Mouse (Mus musculus) right cerebral cortex, postnatal 36 days (tissue): ENCODE results near the gene Hist1h3g.
A peak's percentile ranks its signal among the peaks of the same experiment; 100 is the strongest.
"Not testable (repeated sequence)": the region's sequence is repeated elsewhere in the genome, so short reads cannot be mapped to it uniquely, and the experiment has no call there.

ENCODE experiments used
- DNase-seq, 2 experiments: peaks; one replicate each; pipeline ENCODE4 v3.0.0; 2022; ENCODE audit warnings: low spot score in 2 of 2, mixed read lengths in 1 of 2

The Hist1h3g gene

GRCm38 (mm10) chr13:23555839-23556416 is 20.7 kb downstream of the Hist1h3g start:
- peak in 1 of 2 experiments; percentile 79 for DNase-seq

DNA sequence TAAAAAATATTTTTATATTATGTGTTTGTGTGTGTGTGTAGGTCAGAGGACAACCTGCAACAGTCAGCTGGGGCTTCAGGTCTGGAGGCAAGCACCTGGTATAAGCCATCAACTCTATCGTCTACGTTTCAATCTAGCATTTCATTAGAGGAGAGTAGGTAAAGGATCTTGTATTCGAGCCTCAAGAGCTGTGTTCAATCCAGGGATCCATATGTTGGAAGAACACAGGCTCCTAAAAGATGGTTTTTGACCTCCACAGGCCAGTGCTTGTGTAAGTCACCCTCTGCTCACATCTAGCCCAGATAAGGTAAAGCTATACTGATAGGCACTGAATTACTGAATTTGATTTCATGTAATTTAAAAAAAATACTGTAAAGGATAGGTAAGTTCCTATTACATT is 21.7 kb downstream of the Hist1h3g start:
- no peak for DNase-seq

GRCm38 (mm10) chr13:23560699-23561098 is 25.5 kb downstream of the Hist1h3g start:
- not testable (repeated sequence) for DNase-seq

DNA sequence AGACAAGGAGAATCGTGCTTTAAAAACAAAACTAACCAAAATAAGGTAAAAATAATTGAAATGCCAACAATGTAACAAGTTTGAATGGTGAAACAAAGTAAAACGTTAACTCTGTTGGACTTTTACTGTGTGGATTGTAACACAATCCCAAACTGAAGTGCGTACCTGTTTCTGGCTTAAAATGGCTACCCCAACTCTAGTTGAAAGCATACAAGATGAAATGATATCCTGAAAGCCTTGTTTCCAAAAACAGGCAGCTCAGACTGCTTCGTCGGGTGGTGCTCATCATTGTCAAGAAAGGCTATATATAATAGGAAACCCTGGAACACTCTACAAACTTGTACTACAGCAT is 26.3 kb downstream of the Hist1h3g start:
- not testable (repeated sequence) for DNase-seq

- peak; percentile 92 to 95 for DNase-seq
These were observed 26.8 kb downstream of the Hist1h3g start, which contains the start of gene Hist1h3e for GRCm38 (mm10) chr13:23561883-23562659. Gene Hist1h3e (minus strand): TSS chr13:23562369.

DNA sequence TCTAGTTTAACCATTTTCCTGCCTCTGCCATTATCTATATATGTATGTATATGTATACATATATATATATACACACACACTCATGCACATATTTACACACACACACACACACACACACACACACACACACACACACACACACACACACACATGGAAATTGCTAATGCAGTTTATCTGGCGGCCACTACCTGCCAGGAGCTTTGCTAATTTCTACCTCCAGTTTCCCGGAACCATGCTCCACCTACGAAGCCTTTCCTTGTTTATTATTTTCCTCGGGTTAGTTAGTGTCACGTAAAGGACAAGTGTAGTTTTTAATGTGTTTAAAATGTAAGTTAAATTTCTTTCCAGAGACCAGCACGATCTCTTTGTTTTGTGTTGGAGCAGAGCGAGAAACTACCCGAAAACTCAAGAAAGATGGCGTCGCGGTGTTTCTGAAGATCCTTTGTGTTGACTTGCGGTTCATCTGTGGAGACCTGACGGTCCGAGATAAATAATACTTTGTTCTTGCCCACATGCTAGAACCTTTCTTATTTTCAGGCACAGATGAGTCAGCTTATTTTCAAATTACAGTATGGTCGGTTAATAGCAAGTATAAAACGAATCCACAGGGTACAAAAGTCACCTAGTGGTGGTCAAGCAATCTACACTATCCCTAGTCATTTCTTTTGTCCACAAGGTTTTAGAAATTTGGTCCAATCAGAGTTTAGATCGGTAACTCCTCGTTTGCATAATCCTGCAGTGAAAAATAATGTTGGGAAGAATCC is 27.7 kb downstream of the Hist1h3g start:
- no peak for DNase-seq

DNA sequence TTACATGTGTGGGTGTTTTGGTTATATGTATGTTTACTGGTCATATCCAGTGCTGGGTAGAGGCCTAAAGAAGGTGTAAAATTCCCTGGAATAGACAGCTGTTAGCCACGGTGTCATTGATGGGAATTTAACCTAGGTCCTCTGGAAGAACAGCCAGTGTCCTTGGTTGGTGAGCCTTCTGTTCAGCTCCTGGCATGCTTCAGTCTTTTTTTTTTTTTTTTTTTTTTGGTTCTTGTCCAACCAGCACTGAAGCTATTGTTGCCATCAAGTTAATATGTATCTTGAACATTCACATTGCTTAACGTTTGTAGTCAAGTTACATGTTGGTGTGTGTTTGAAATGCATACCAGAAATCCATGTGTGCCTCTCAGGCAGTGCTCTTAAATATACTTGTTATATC is 29.3 kb downstream of the Hist1h3g start:
- DNase-seq: no peak

DNA sequence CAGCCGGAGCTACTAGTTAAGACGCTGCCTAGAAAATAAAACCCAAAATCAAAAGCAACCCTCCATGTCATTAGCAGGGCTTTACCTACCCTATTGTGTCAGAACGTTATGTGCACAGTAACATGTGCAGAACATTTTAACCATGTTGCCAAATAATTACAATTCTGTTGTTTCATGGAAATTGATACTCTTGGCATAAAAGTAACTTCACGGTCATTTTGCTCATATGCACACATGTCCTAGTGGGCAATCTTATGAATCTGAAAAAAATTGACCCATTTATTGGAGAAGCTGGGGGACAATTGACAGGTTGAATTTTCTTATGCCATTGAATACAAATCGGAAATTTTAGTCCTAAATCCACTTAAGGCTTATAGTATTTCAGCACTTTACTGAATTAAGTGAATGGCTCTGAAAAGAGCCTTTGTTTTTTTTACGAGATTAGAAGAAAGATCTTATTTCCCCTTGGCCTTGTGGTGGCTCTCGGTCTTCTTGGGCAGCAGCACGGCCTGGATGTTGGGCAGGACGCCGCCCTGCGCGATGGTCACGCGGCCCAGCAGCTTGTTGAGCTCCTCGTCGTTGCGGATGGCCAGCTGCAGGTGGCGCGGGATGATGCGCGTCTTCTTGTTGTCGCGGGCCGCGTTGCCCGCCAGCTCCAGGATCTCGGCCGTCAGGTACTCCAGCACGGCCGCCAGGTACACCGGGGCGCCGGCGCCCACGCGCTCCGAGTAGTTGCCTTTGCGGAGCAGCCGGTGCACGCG is 35.2 kb downstream of the Hist1h3g start:
- not testable (repeated sequence) for DNase-seq

DNA sequence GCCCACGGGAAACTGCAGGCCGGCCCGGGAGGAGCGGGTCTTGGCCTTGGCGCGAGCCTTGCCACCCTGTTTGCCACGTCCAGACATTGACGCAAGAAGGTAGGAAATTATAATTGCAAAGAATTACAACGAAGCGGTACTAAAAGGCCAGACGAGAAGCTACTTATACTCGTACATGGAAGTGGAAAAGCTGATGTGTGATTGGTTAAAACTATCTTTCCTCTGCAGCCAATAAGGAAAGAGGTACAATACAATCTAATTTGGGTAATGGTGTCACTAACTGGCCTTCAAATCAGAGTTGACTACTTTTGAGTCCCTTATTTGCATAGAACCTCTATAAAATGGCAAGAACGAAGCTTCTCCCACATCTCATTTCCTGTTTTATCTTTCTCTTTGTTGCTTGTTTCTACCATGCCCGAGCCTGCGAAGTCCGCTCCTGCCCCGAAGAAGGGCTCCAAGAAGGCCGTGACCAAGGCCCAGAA is 35.8 kb downstream of the Hist1h3g start, which contains the start of the genes Hist1h2ae and Hist1h2bg:
Gene Hist1h2ae (minus strand): TSS at position 199 of the 482 bp plus-strand sequence.
Gene Hist1h2bg (plus strand): TSS at position 375 of the 482 bp plus-strand sequence.
- DNase-seq: peak; percentile 68 to 70

DNA sequence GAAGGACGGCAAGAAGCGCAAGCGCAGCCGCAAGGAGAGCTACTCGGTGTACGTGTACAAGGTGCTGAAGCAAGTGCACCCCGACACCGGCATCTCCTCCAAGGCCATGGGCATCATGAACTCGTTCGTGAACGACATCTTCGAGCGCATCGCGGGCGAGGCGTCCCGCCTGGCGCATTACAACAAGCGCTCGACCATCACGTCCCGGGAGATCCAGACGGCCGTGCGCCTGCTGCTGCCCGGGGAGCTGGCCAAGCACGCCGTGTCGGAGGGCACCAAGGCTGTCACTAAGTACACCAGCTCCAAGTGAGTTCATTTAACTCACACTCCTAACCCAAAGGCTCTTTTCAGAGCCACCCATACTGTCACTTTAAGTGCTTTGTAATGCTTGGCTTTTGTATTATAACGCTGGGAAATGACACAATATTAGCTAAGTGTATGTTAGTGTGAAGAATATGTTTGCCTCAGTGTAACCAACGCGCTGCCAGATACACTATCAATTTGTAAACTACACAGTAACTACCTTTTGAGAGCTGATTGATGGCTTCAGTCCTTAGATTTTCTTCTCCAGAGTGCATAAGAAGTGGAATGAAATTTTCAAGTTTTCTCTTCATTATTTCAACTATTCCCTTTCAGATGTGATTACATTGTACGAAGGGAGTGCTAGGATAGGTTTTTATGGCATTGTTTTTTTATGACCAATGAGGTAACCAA is 36.4 kb downstream of the Hist1h3g start:
- not testable (repeated sequence) for DNase-seq

DNA sequence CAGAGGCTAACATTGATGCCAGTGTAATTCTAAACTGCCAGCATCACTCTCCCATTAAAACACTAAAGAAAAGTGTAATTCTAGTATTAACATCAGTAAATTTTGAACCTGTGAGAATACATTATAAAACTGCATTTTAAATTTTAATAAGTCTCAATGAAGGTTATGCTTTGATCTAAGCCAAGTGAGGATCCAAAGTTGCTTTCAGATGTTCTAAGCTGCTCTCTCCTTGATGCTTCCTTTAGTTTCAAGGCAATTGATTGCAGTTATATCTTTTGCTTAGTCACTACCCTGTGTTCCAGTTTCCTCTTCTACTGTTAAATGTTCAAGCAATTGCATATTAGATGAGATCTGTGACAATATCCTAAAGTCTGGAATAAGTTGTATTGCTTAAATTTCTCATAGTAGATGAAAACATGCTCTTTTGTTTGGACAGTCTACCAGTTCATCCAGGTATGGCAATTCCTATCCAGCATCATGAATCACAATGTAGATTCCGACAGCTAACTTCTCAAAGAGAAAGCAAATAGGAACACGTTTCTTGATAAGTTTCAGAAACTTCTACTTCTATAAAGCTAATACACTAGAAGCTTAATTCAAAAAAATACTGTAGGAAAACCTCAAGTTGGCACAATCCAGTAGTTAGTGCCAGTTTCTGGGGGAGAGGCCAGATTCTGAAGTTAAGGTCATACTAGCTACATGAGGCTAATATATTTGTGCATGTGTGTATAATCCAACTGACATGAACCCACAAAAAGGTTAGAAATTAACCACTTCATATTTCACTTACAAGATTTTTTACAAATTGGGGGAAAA is 37.2 kb downstream of the Hist1h3g start:
- DNase-seq: no peak

DNA sequence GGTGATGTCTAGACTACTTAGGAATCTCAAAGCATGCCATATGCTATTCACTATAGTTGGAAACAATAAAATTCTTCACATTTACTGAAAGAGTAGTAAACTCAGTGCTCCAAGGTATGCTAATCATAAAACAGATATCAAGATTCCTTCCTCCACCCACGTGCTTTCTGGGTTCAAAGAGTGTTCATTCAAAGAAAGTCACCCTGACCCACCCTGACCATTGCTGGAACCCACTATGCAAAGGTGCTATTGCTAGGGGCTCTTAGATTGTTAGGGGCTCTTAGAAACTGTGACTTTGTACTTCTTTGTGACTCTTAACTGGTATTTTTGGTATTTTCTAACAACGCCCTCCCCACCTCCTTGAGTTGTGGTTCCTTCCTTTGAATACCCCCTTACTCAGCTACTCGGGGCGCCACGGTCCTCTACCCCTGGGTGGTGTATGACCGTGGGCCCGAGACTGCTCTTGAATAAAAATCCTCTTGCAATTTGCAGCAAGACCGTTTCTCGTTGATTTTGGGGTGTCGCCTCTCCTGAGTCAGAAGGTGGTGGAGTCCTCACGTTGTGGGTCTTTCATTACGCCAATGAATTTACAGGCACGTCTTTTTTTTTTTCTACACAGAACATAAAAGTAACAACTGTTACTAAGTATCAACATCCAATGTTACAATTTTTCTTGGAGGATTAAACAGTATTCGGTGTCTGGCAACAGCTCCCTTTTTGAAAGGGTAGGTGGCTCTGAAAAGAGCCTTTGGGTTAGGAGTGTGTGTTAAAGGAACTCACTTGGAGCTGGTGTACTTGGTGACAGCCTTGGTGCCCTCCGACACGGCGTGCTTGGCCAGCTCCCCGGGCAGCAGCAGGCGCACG is 38.0 kb downstream of the Hist1h3g start:
- not testable (repeated sequence) for DNase-seq

GRCm38 (mm10) chr13:23573898-23574524 is 38.8 kb downstream of the Hist1h3g start, which contains the start of the genes Hist1h2bf and Hist1h2ad:
Gene Hist1h2bf (minus strand): TSS chr13:23574196.
Gene Hist1h2ad (plus strand): TSS chr13:23574381.
- peak; percentile 95 to 97 for DNase-seq

DNA sequence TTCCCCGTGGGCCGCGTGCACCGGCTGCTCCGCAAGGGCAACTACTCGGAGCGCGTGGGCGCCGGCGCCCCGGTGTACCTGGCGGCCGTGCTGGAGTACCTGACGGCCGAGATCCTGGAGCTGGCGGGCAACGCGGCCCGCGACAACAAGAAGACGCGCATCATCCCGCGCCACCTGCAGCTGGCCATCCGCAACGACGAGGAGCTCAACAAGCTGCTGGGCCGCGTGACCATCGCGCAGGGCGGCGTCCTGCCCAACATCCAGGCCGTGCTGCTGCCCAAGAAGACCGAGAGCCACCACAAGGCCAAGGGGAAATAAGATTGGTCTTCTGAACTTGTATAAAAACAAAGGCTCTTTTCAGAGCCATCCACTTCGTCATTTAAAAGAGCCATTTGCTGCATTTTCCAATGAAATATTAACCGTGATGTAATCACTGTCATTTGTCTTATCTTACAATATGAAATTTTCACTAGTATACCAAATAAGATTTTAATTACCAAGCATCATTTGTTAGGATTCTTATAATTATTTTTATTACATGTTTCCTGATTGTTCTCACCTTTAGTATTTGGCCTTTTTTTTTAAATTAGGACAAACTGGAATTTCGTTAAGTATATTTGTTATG is 39.4 kb downstream of the Hist1h3g start:
- DNase-seq: not testable (repeated sequence)

DNA sequence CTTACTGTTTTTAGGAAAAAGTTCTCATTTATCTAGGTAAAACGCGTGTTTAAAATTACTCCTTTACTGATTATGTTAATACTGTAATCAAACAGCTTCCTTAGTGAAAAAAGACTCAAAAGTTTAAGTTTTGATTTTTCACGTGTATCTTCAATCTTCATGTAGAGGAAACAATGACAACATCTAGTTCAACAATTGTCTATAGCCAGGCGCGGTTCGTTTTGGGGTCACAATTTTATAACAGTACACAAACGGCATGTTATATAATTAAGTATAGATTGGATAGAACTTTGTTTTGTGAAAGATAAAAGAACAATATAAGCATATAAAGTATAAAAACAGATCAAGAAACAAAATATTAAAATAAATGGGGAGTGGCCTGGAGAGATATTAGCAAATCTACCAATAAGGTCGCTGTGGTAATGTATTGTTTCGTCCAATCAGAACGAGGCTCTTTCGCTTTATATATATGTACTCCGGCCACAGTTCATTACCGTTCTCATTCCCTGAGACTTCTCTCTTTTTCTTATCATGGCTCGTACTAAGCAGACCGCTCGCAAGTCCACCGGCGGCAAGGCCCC is 40.1 kb downstream of the Hist1h3g start, which contains the start of gene Hist1h3d:
Gene Hist1h3d (plus strand): TSS at position 493 of the 581 bp plus-strand sequence.
- DNase-seq: peak in 1 of 2 experiments; percentile 62

GRCm38 (mm10) chr13:23575864-23576313 is 40.7 kb downstream of the Hist1h3g start:
- DNase-seq: not testable (repeated sequence)

DNA sequence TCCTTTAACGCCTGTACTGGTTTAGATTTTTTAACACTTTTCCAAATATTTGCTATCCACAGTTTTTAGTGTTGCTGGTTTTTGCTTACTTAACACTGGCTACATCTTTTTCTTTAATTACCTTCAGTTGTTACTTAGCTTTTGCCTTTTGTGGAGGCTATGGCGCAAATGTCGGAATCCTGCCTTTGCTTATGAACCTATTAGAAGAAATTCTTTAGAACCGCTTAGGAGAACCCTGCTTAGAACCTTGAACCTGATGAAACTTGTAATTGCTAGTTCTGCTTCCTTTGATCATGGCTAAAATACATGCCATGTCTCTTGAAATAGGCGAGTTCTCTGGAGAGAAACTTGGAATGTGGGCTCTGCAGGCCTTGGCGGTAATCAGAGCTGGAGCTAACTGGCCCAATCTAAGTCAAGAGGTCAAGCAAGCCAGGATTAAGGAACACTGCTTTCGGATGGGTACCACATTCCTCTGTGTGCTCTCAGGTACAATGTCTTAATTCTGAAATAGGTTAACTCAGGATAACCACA is 41.2 kb downstream of the Hist1h3g start:
- DNase-seq: no peak
